ENCODE assay signal across 8 mouse cellular contexts in the genomic region with DNA sequence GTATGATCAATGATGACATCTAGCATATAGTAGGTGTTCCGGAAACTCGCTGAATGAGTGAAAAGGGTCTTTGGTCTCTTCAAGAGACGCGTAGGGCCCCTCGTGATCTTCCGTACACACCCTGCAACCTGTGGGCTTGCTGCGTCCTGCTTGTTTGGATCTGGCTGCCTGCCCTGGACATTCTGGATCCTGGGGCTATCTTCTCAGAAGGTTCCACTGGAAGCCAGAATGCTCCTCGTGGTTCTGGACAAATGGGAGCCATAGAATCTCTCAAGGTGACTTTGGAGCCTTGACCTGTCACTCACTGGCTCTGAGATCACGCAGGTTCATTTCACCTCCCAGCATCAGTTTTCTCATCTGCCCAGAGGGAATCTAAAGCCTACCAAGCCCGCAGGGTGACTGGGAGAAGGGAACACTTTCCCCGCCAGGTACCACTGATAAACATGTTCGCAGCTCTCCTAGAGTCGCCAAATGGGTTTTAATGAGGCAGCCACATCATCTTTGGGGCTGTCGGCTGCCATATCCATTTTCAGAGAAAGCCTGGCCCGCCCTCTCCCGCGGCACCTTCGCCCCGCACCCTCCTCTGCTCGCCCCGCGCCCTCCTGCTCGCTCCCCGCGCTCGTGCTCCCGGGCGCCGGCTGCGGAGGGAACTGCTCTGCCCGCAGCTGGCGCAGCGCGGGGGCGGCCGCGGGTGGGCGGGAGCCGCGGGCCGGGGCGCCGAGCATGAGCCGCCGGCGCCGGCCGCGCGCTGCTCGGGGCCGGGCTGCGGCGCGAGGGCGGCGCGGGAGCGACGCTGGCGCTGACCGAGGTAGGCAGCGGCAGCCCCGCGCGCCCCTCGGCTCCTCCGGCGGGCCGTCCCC. TPM values are rescaled to one million over a fixed set of nuclear protein-coding genes. Genes with fewer than 3 reads are reported as not detected.
DNase-seq lines count a peak whose midpoint lies in the region; ATAC-seq lines count a peak whose summit lies in the region.

Rasgef1a (plus strand) TSS at position 683 of the 860 bp plus-strand sequence.

- ATAC-seq in kidney, embryonic 14.5 days (ENCODE audit: low FRiP score, low TSS enrichment) = 0 out of 2 replicates have a peak, but pooled peaks have one; percentile 20
- peak; percentile 36 for ATAC-seq in hindbrain, embryonic 12.5 days (ENCODE audit: low FRiP score)
- ATAC-seq in limb, embryonic 15.5 days (ENCODE audit: insufficient number of reproducible peaks, low FRiP score, low TSS enrichment, low read depth) = no peak

- no peak within 1 kb of the TSS for H3K27ac ChIP-seq in kidney, embryonic 14.5 days (ENCODE audit: low read depth, low read length)
- H3K27ac ChIP-seq in hindbrain, embryonic 12.5 days = no peak within 1 kb of the TSS
- no peak within 1 kb of the TSS for H3K27ac ChIP-seq in limb, embryonic 15.5 days

- H3K27me3 ChIP-seq in kidney, embryonic 14.5 days (ENCODE audit: control insufficient read depth, insufficient read depth, low read length) = peaks cover 26% of the 10 kb centered on the region
- H3K27me3 ChIP-seq in hindbrain, embryonic 12.5 days = peaks cover 55% of the 10 kb centered on the region
- H3K27me3 ChIP-seq in limb, embryonic 15.5 days = peaks cover 54% of the 10 kb centered on the region

- no peaks in the 10 kb centered on the region for H3K36me3 ChIP-seq in kidney, embryonic 14.5 days (ENCODE audit: control insufficient read depth, insufficient read depth, low read length)
- no peaks in the 10 kb centered on the region for H3K36me3 ChIP-seq in hindbrain, embryonic 12.5 days
- H3K36me3 ChIP-seq in limb, embryonic 15.5 days = no peaks in the 10 kb centered on the region

- 14% methylated on average over 48 of the region's 70 CpGs for WGBS in kidney, embryonic 14.5 days
- 14% methylated on average over 51 of the region's 70 CpGs for WGBS in hindbrain, embryonic 12.5 days
- 11% methylated on average over 68 of the region's 70 CpGs for WGBS in limb, embryonic 15.5 days

- H3K4me1 ChIP-seq in kidney, embryonic 14.5 days (ENCODE audit: control insufficient read depth, insufficient read depth, low read length) = peaks cover 6% of the 10 kb centered on the region; the same call in 1 of the 2 replicates
- H3K4me1 ChIP-seq in hindbrain, embryonic 12.5 days = peaks cover 11% of the 10 kb centered on the region
- H3K4me1 ChIP-seq in limb, embryonic 15.5 days = peaks cover 10% of the 10 kb centered on the region

- H3K9me3 ChIP-seq in kidney, embryonic 14.5 days (ENCODE audit: control insufficient read depth, low read length) = no peaks in the 10 kb centered on the region
- no peaks in the 10 kb centered on the region for H3K9me3 ChIP-seq in hindbrain, embryonic 12.5 days (replicated peaks)
- no peaks in the 10 kb centered on the region for H3K9me3 ChIP-seq in limb, embryonic 15.5 days

- peak within 1 kb of the TSS; percentile 42; the same call in 1 of the 2 replicates for H3K9ac ChIP-seq in kidney, embryonic 14.5 days (ENCODE audit: low read depth, low read length)
- peak within 1 kb of the TSS; percentile 63 for H3K9ac ChIP-seq in hindbrain, embryonic 12.5 days
- 0 out of 2 replicates have a peak within 1 kb of the TSS, but pooled peaks have one; percentile 17 for H3K9ac ChIP-seq in limb, embryonic 15.5 days

- no peak for DNase-seq in kidney, adult 8-10 months
- peak; percentile 78 for DNase-seq in cerebellum, adult 9-10 months
- peak; percentile 55 for DNase-seq in right cerebral cortex, postnatal 4 days
- DNase-seq in gastrocnemius, adult 18-20 months (ENCODE audit: low spot score) = no peak
- DNase-seq in T-cell, adult 2 months (ENCODE audit: low spot score) = no peak

- peak within 1 kb of the TSS; percentile 91 for H3K4me2 ChIP-seq in kidney, embryonic 14.5 days (replicated peaks; ENCODE audit: low read depth, low read length)
- peak within 1 kb of the TSS; percentile 82 for H3K4me2 ChIP-seq in hindbrain, embryonic 12.5 days (replicated peaks)
- H3K4me2 ChIP-seq in limb, embryonic 15.5 days = peak within 1 kb of the TSS; percentile 73

- H3K4me3 ChIP-seq in kidney, embryonic 14.5 days (ENCODE audit: low read length) = peak within 1 kb of the TSS; percentile 45
- peak within 1 kb of the TSS; percentile 50 for H3K4me3 ChIP-seq in hindbrain, embryonic 12.5 days
- peak within 1 kb of the TSS; percentile 43 for H3K4me3 ChIP-seq in limb, embryonic 15.5 days

RNA-seq across cellular contexts. Expression of gene Rasgef1a, which starts in this region (rescaled TPM):
- polyA plus RNA-seq in kidney, embryonic 14.5 days (2014; fragmentation: Nextera tagmentation; extraction: Ambion mirVana) = 0.28 and 0.29 TPM in 2 replicates
- polyA plus RNA-seq in hindbrain, embryonic 12.5 days (2016; fragmentation: Nextera tagmentation; extraction: Ambion mirVana) = 0.21 and 0.38 TPM in 2 replicates
- 0.14 and 0.17 TPM in 2 replicates for polyA plus RNA-seq in limb, embryonic 15.5 days (2015; fragmentation: Nextera tagmentation; extraction: Ambion mirVana)
- under 1 TPM; 0.09 to 0.26 TPM for total RNA-seq in gastrocnemius, adult 18-20 months (2021)

Comparison
In these comparisons a context has a peak if more than half of its experiments do, and no peak if none do; other contexts are left out.
1. Peak in ATAC-seq, H3K4me3 ChIP-seq, H3K9ac ChIP-seq and H3K4me2 ChIP-seq in kidney, embryonic 14.5 days; RNA of the gene not detected or under 1 TPM.
2. Peak in ATAC-seq, H3K4me3 ChIP-seq, H3K9ac ChIP-seq and H3K4me2 ChIP-seq in hindbrain, embryonic 12.5 days; RNA of the gene not detected or under 1 TPM.
3. DNase-seq: peak in cerebellum, adult 9-10 months (single experiment) and right cerebral cortex, postnatal 4 days (single experiment); none in kidney, adult 8-10 months (0 of 2), gastrocnemius, adult 18-20 months (single experiment) and T-cell, adult 2 months (single experiment).
4. Peak in every context shown above with its lines, with median percentiles within 50 percentile points of each other: H3K4me2 ChIP-seq, H3K4me3 ChIP-seq and H3K9ac ChIP-seq.